Mouse (Mus musculus) MEL (cell line): Measurements from ENCODE around the gene Pla2g2f.

Experiments
- CTCF ChIP-seq, 3 experiments: IDR thresholded peaks in 2 of 3; conservative IDR thresholded peaks in 1 of 3; 2 replicates each; pipeline ENCODE4 v1.5.1; 2011 to 2012; ENCODE audit warnings: low read length in 3 of 3, low read depth in 2 of 3, mild to moderate bottlenecking in 2 of 3, improper control_type of control experiment in 1 of 3, inconsistent platforms in 1 of 3, mixed read lengths in 1 of 3, moderate library complexity in 1 of 3; ENCODE audit not compliant: control insufficient read depth in 1 of 3, insufficient read depth in 1 of 3, poor library complexity in 1 of 3, severe bottlenecking in 1 of 3
- ETS1 ChIP-seq: IDR thresholded peaks from 2 replicates; pipeline ENCODE4 v1.6.1; 2012; ENCODE audit warnings: low read depth, mild to moderate bottlenecking, inconsistent platforms, low read length, improper control_type of control experiment, moderate library complexity
- JUND ChIP-seq: IDR thresholded peaks from 2 replicates; pipeline ENCODE4 v1.6.1; 2011; ENCODE audit warnings: low read depth, mild to moderate bottlenecking, improper control_type of control experiment, low read length
- MAX ChIP-seq: IDR thresholded peaks from 2 replicates; pipeline ENCODE4 v1.6.1; 2011; ENCODE audit warnings: low read length, improper control_type of control experiment
- POLR2A ChIP-seq, 2 experiments: IDR thresholded peaks; 2 replicates each; pipeline ENCODE4 v1.6.1; 2011 to 2012; ENCODE audit warnings: low read length in 2 of 2, mild to moderate bottlenecking in 2 of 2, control low read depth in 1 of 2, improper control_type of control experiment in 1 of 2, low read depth in 1 of 2, moderate library complexity in 1 of 2; ENCODE audit not compliant: control insufficient read depth in 1 of 2, insufficient read depth in 1 of 2, poor library complexity in 1 of 2
- POLR2AphosphoS5 ChIP-seq: IDR thresholded peaks from 2 replicates; pipeline ENCODE4 v1.6.1; 2012; ENCODE audit warnings: low read depth, borderline replicate concordance, mild to moderate bottlenecking, inconsistent platforms, low read length, moderate library complexity, mixed read lengths

DNA sequence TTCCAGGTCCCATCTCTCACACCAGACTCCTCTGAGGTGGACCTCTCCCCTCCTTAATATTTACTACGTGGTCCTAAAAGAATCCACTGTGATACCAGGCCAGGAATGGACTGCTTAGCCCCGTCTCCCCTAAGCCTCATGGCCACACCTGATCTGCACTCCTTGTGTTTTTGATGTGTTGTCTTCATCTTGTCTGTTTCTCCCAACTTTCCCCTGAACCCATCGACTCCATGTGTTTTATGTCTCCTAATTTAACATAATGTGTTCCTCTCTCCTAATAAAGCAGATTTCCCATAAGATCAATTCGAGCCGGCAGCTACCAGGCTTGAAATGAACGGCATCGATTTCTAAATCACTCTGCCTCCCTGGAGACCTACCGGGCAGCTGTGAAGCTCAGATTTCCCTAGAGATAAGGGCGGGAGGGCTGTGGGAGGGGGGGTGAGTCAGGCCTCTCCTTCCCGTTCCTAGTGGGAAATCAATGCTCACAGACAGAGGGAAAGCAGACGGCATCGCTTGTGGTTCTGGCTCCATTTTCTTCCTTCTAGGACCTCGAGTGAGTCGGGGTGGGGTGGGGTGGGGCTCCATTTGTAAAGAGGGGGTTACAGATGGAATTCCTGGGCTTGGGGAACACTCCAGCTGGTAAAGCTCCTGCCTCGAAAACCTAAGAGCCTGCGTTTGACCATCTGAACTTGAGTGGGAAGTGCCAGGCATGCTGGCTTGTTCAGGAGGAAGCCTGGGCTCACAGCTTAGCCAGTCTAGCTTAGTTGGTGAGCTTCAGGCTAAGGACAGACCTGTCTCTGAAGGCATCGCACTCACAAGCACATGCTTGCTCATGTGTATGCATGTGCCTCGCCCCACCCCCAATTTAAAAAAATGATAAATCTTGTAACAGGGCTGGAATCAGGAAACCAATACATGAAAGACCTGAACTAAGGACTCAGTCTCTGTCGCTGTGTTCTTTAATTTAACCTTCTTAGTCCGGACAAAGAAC, 20.3 kb upstream of the Pla2g2f start:
- TF ChIP-seq MAX (no peak), CTCF (IDR thresholded peaks at IDR 0.05 in 2 of 3, conservative IDR thresholded peaks at IDR 0.05 in 1 of 3; ENCODE audit: control insufficient read depth in 1 of 3, insufficient read depth in 1 of 3, low read depth in 2 of 3, low read length in 3 of 3, poor library complexity in 1 of 3, severe bottlenecking in 1 of 3) (no peak), POLR2A (IDR thresholded peaks at IDR 0.05; ENCODE audit: control insufficient read depth in 1 of 2, insufficient read depth in 1 of 2, low read depth in 1 of 2, low read length in 2 of 2, poor library complexity in 1 of 2) (no peak), ETS1 (no peak), POLR2AphosphoS5 (no peak), JUND (no peak)
